Mouse (Mus musculus): ENCODE measurements around the gene Sirpa. TPM values are rescaled to one million over a fixed set of nuclear protein-coding genes. Genes with fewer than 3 reads are reported as not detected.

Gene Sirpa
- 14.1 and 16.0 TPM in 2 replicates for polyA plus RNA-seq (2012; rRNA removed)

DNA sequence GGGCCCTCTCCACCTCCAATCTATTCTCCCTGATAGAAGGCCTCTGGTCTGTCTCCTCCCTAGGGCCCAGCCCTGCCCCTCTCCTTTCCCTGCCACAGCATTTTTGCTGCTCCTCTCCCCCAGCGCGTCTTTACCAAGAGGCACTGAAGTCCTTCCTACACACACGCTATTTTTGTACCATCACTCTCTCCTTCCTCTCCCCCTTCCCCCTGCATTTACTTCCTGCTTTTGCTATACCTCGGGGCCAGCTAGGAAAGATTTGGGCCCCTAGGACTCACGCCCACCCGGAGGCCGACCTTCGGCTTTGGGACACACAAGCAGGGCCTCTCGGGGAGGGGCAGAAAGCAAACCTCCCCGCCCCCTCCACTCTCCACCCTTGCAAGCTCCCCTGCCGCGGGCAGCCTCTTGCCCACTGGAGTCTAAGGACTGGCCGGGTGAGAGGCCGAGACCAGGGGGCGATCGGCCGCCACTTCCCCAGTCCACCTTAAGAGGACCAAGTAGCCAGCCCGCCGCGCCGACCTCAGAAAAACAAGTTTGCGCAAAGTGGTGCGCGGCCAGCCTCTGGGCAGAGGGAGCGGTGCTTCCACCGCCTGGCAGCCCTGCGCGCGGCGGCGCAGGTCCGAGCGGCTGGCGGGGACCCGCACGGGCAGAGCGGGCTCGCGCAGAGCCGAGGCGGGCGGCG is at the start of gene Sirpa:
Gene Sirpa, plus strand, starts transcription at position 377 of the 682 bp plus-strand sequence.
- Histone ChIP-seq H3K4me1 (ENCODE audit: control insufficient read depth, insufficient read depth, insufficient read length, low read length) (no peaks in the 10 kb centered on the region), H3K36me3 (ENCODE audit: control insufficient read depth, insufficient read depth, low read length) (no peaks in the 10 kb centered on the region), H3K4me3 (ENCODE audit: low read depth, low read length) (peak within 1 kb of the TSS; percentile 64), H3K27ac (ENCODE audit: insufficient read depth, low read depth, low read length) (peak within 1 kb of the TSS; percentile 63), H3K27me3 (ENCODE audit: control insufficient read depth, insufficient read depth, low read length) (peaks cover 11% of the 10 kb centered on the region)
- WGBS = 1% methylated on average over 41 of the region's 43 CpGs
- TF ChIP-seq CTCF (IDR thresholded peaks at IDR 0.05; ENCODE audit: extremely low read depth, insufficient read length, insufficient replicate concordance, low read depth, low read length) = no peak
- TF ChIP-seq POLR2A (IDR thresholded peaks at IDR 0.05; ENCODE audit: low read depth, low read length) = no peak

DNA sequence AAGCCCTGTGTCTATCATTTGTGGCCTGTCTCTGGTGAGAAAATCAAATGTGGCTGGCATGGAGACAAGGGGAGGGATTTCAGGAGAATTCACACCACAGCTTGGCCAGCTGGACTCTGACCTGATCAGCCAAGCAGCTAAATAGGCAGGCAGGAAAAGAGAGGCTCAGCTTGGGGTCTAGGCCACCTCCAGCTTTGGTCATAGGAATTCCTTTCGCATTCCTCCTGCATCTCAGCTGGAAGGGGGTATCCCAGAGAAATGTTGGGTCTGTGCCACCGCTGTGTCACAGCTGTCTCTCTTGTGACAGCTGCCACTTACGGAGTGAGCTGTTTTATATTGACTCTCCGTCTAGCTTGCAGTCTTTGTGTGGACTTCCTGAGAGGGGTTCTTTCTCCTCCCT is 48.2 kb upstream of the Sirpa start:
- H3K36me3 ChIP-seq (ENCODE audit: control insufficient read depth, insufficient read depth, low read length) = no peaks in the 10 kb centered on the region
- TF ChIP-seq POLR2A (IDR thresholded peaks at IDR 0.05; ENCODE audit: low read depth, low read length) (no peak), CTCF (IDR thresholded peaks at IDR 0.05; ENCODE audit: extremely low read depth, insufficient read length, insufficient replicate concordance, low read depth, low read length) (no peak)
- H3K4me3 ChIP-seq (ENCODE audit: low read depth, low read length) = no peak overlapping the region
- H3K27ac ChIP-seq (ENCODE audit: insufficient read depth, low read depth, low read length) = no peak overlapping the region
- H3K27me3 ChIP-seq (ENCODE audit: control insufficient read depth, insufficient read depth, low read length) = no peaks in the 10 kb centered on the region
- H3K4me1 ChIP-seq (ENCODE audit: control insufficient read depth, insufficient read depth, insufficient read length, low read length) = no peaks in the 10 kb centered on the region
- WGBS = 55% methylated on average over 4 of the region's 4 CpGs

DNA sequence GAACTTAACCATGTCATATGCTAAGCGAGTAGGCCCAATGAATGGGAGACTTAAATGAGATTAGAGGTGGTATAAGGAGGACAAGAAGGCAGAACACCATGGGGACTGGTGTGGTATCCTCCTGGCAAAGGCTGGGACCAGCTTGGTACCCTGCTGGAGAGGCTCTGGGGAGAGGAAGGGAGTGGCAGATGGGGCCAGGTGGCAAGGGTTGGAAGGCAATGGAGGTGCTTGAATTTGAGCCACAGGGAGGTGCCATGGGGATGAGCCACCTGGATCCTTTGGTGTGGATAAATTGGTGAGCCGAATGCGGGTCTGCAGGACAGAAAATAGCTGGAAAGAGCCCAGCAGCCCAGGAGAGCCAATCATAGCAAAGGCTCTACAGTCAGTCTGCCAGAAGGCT is 47.7 kb upstream of the Sirpa start:
- Histone ChIP-seq H3K4me3 (ENCODE audit: low read depth, low read length) (no peak overlapping the region), H3K27ac (ENCODE audit: insufficient read depth, low read depth, low read length) (no peak overlapping the region), H3K36me3 (ENCODE audit: control insufficient read depth, insufficient read depth, low read length) (no peaks in the 10 kb centered on the region), H3K27me3 (ENCODE audit: control insufficient read depth, insufficient read depth, low read length) (no peaks in the 10 kb centered on the region), H3K4me1 (ENCODE audit: control insufficient read depth, insufficient read depth, insufficient read length, low read length) (no peaks in the 10 kb centered on the region)
- WGBS = 80% methylated on average over 3 of the region's 3 CpGs
- TF ChIP-seq CTCF (IDR thresholded peaks at IDR 0.05; ENCODE audit: extremely low read depth, insufficient read length, insufficient replicate concordance, low read depth, low read length) = no peak
- no peak for TF ChIP-seq POLR2A (IDR thresholded peaks at IDR 0.05; ENCODE audit: low read depth, low read length)

DNA sequence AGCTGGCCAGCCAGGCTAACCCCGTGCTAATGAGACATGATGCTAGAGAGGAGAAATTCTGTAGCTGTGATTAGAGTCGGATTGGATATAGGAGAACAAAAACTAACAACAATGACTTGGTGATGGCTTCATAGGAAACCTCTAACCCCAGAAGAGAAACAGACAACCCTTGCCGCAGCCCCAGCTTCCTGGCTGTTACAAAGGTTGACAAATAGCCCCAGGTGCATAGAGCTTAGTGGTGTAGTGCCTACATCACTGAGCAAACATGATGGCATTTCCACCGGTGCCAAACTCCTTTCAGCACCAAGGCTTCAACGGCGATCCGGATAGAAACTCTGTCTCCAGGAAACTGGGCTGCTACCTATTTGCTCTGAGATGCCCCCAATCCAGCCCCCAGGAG is 47.0 kb upstream of the Sirpa start:
- Histone ChIP-seq H3K4me1 (ENCODE audit: control insufficient read depth, insufficient read depth, insufficient read length, low read length) (no peaks in the 10 kb centered on the region), H3K36me3 (ENCODE audit: control insufficient read depth, insufficient read depth, low read length) (no peaks in the 10 kb centered on the region), H3K27me3 (ENCODE audit: control insufficient read depth, insufficient read depth, low read length) (no peaks in the 10 kb centered on the region), H3K27ac (ENCODE audit: insufficient read depth, low read depth, low read length) (no peak overlapping the region), H3K4me3 (ENCODE audit: low read depth, low read length) (no peak overlapping the region)
- no peak for TF ChIP-seq POLR2A (IDR thresholded peaks at IDR 0.05; ENCODE audit: low read depth, low read length)
- no peak for TF ChIP-seq CTCF (IDR thresholded peaks at IDR 0.05; ENCODE audit: extremely low read depth, insufficient read length, insufficient replicate concordance, low read depth, low read length)
- 72% methylated on average over 7 of the region's 7 CpGs for WGBS

DNA sequence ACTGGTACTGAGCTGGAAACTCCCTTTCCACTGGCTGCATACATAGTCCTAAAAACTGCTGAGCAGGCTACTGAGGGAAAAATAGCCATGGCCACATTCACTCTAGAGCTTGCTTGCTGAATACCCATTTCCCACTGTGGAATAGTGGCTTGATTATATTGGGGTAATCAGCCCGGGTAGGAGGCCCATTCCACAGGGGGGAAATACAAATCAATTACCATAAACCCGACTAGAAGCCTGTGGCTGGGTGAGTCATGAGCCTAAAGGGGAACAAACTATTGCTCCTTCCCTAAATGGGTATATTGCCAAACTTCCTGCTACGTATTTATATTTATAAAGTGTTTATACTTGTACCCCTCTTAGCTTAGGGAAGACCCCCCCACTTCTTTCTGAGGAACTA is 45.9 kb upstream of the Sirpa start:
- Histone ChIP-seq H3K4me1 (ENCODE audit: control insufficient read depth, insufficient read depth, insufficient read length, low read length) (no peaks in the 10 kb centered on the region), H3K27ac (ENCODE audit: insufficient read depth, low read depth, low read length) (no peak overlapping the region), H3K27me3 (ENCODE audit: control insufficient read depth, insufficient read depth, low read length) (no peaks in the 10 kb centered on the region), H3K36me3 (ENCODE audit: control insufficient read depth, insufficient read depth, low read length) (no peaks in the 10 kb centered on the region), H3K4me3 (ENCODE audit: low read depth, low read length) (no peak overlapping the region)
- WGBS = 48% methylated on average over 3 of the region's 3 CpGs
- TF ChIP-seq POLR2A (IDR thresholded peaks at IDR 0.05; ENCODE audit: low read depth, low read length) (no peak), CTCF (IDR thresholded peaks at IDR 0.05; ENCODE audit: extremely low read depth, insufficient read length, insufficient replicate concordance, low read depth, low read length) (no peak)

DNA sequence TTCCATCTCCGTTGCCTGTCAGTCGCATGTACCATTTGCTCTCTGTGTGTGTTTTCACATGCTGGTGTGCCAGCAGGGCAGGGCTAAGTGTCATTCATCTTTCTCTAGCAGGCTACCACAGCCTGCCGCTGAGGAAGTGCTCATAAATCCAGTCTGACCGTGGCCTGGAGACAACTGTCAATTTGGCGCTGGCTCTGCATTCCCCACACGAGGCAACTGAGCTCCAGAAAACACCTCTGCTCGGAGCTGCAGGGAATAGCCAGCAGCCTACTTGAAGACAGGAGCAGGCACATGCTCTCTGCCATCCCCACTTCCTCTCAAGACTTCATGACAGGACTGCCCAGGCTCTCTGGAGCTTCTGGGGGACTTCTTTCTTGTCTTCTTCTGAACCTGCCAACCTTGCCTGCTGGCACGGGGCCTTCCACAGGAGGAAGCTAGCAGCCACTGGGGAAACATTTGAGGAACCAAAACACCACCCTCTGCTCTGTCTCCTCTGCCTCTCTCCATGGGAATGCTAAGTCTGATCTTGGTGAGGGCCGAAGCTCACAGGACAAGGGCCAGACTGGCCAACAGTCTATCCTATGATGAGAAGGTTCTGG is 43.0 kb upstream of the Sirpa start:
- WGBS = 45% methylated on average over 9 of the region's 9 CpGs
- no peak overlapping the region for H3K4me3 ChIP-seq (ENCODE audit: low read depth, low read length)
- no peaks in the 10 kb centered on the region for H3K27me3 ChIP-seq (ENCODE audit: control insufficient read depth, insufficient read depth, low read length)
- H3K36me3 ChIP-seq (ENCODE audit: control insufficient read depth, insufficient read depth, low read length) = no peaks in the 10 kb centered on the region
- no peak overlapping the region for H3K27ac ChIP-seq (ENCODE audit: insufficient read depth, low read depth, low read length)
- no peaks in the 10 kb centered on the region for H3K4me1 ChIP-seq (ENCODE audit: control insufficient read depth, insufficient read depth, insufficient read length, low read length)
- TF ChIP-seq CTCF (IDR thresholded peaks at IDR 0.05; ENCODE audit: extremely low read depth, insufficient read length, insufficient replicate concordance, low read depth, low read length) (no peak), POLR2A (IDR thresholded peaks at IDR 0.05; ENCODE audit: low read depth, low read length) (no peak)

DNA sequence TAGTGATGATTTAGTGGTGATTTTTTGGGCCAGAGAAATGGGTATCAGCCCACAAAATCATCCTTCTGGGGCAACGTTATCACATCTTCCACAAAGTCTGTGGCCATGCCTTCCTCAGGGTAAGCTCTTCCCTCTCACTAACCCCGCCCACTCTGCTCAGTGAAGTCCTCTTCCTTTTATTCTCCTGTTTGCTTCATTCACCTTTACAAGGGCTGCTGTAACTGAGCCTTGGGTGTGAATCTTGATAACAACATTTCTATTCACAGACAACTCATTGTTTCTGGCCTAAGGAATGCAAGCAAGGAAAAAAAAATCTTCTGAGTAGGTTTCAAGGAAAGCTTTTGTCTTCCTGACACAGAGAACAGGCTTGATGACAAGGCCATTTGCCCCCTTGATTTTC is 41.9 kb upstream of the Sirpa start:
- 39% methylated on average over 2 of the region's 2 CpGs for WGBS
- TF ChIP-seq POLR2A (IDR thresholded peaks at IDR 0.05; ENCODE audit: low read depth, low read length) (no peak), CTCF (IDR thresholded peaks at IDR 0.05; ENCODE audit: extremely low read depth, insufficient read length, insufficient replicate concordance, low read depth, low read length) (no peak)

More for the DNA sequence above, 41.9 kb upstream of the Sirpa start:
- no peaks in the 10 kb centered on the region for H3K27me3 ChIP-seq (ENCODE audit: control insufficient read depth, insufficient read depth, low read length)
- no peak overlapping the region for H3K4me3 ChIP-seq (ENCODE audit: low read depth, low read length)
- H3K27ac ChIP-seq (ENCODE audit: insufficient read depth, low read depth, low read length) = no peak overlapping the region
- no peaks in the 10 kb centered on the region for H3K36me3 ChIP-seq (ENCODE audit: control insufficient read depth, insufficient read depth, low read length)
- H3K4me1 ChIP-seq (ENCODE audit: control insufficient read depth, insufficient read depth, insufficient read length, low read length) = no peaks in the 10 kb centered on the region
